Mouse (Mus musculus): ENCODE data around the gene Slc12a3. TPM values are rescaled to one million over a fixed set of nuclear protein-coding genes. Genes with fewer than 3 reads are reported as not detected.
"Not testable (repeated sequence)": the region's sequence is repeated elsewhere in the genome, so short reads cannot be mapped to it uniquely, and the experiment has no call there.

Slc12a3 gene
- total RNA-seq, 2 experiments from 2014 or later, result 0.34 TPM; not detected in 1

GRCm38 (mm10) chr8:94392648-94393047, 63.6 kb downstream of the Slc12a3 start:
- ATAC-seq (replicated peaks; ENCODE audit: low FRiP score, poor library complexity, severe bottlenecking), result no peak

- ATAC-seq (replicated peaks; ENCODE audit: low FRiP score, poor library complexity, severe bottlenecking), result no peak
Measured at GRCm38 (mm10) chr8:94395851-94396540, 67.0 kb downstream of the Slc12a3 start.

- ATAC-seq (replicated peaks; ENCODE audit: low FRiP score, poor library complexity, severe bottlenecking), result peak; percentile 75
Measured at GRCm38 (mm10) chr8:94396964-94397657, 68.1 kb downstream of the Slc12a3 start.

DNA sequence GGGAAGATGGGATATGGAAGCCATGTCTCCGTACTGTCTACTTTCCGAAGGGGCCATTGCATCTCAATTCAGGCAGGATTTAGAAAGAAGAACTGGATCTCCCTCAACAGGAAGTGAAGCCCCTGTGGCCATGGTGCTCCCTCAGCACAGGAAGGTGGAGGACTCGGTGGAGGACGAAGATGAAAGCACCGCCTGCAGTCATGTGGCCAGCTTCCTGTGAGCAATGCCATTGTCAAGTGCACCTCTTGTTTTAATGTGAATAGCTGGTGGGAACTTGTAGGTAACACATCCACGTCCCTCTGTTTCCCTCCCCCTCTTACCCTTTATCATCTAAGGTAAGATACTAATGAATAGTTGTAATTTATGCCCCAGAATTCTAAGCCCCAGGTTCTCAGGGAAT, 69.6 kb downstream of the Slc12a3 start:
- ATAC-seq (replicated peaks; ENCODE audit: low FRiP score, poor library complexity, severe bottlenecking), result no peak

GRCm38 (mm10) chr8:94399361-94399953, 70.5 kb downstream of the Slc12a3 start:
- no peak for ATAC-seq (replicated peaks; ENCODE audit: low FRiP score, poor library complexity, severe bottlenecking)

GRCm38 (mm10) chr8:94399957-94400356, 71.0 kb downstream of the Slc12a3 start:
- ATAC-seq (replicated peaks; ENCODE audit: low FRiP score, poor library complexity, severe bottlenecking), result not testable (repeated sequence)

DNA sequence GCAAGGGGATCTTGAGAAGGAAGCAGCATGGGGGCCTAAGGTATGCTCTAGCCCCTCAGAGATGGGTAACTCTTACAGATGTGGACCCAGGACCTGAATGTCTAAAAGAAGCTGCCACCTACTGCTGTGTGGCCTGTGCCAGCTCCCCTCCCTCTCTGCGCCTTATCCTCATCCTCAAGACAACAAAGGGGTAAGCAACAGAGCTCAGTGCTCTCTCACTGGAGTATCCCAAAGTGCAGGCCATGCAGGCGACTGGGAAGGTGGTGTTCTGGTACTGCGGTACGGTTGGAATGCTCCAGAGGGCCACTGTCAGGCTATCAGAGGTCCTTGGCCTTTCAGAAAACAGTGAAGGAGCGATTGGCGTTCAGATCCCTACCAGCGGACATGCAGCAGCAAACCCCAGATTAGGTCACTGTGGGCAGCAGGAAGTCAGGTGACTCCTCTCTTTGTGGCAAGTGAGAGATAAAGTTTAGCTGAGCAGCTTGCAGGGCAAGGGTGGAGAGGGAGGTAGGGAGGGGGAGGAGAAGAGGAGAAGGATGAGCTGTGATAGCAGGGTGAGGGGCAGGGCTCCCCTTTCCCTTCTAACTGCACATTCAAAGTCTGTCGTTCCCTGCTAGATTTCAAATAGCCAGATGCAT, 79.6 kb downstream of the Slc12a3 start:
- ATAC-seq (replicated peaks; ENCODE audit: low FRiP score, poor library complexity, severe bottlenecking), result 0 out of 2 replicates have a peak, but pooled peaks have one; percentile 14

GRCm38 (mm10) chr8:94409523-94409922, 80.5 kb downstream of the Slc12a3 start:
- no peak for ATAC-seq (replicated peaks; ENCODE audit: low FRiP score, poor library complexity, severe bottlenecking)

DNA sequence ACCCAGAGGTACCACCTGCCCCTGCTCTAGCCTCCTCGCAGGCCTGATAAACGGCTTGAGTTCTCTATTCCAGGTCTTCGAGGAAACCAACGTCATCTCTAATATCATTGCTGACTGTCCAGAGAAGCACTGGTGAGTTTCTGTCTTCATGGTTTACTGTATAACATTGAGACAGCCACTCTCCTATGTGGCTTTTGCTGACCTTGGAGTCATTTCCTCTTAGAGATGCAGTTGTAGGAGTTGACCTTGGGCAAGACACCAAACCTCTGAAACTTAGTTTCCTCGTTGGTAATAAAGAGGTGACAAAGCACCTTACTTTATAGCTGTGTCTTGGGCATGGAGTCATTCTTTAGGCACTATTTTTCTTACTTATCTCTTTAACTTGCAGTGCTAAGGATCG, 83.5 kb downstream of the Slc12a3 start:
- no peak for ATAC-seq (replicated peaks; ENCODE audit: low FRiP score, poor library complexity, severe bottlenecking)

DNA sequence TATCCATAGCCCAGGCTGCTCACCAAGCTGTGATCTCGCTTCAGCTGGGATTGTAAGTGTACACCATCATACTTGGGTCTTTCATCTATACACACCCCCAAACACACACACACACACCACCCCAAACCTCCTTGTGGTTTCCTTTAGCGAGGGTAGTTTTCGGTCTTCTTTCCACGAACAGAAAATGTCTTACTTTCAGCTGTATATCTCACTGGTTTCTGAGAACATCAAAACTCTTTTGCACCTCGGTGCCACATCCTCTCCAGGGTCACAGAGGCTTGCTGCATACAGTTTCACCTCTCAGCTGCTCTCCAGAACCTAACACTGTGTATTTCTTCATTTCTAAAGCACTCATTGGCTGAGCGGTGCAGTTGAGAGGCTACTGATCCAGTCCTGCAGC, 84.5 kb downstream of the Slc12a3 start:
- no peak for ATAC-seq (replicated peaks; ENCODE audit: low FRiP score, poor library complexity, severe bottlenecking)

GRCm38 (mm10) chr8:94415218-94415617, 86.2 kb downstream of the Slc12a3 start:
- no peak for ATAC-seq (replicated peaks; ENCODE audit: low FRiP score, poor library complexity, severe bottlenecking)

Other genes starting within 250 kb of the Slc12a3 start
- gene Bbs2, start 230.3 kb upstream of the Slc12a3 start, total RNA-seq (2015; ENCODE audit: low replicate concordance), result 0.58 and 4.4 TPM in 2 replicates
- gene Bbs2, start 230.3 kb upstream of the Slc12a3 start, total RNA-seq (2017; ENCODE audit: low replicate concordance), result 2.2 and 9.0 TPM in 2 replicates
- gene Mt4, start 192.0 kb upstream of the Slc12a3 start, total RNA-seq (2015; ENCODE audit: low replicate concordance), result not detected in 2 replicates
- not detected in 2 replicates for gene Mt4, start 192.0 kb upstream of the Slc12a3 start, total RNA-seq (2017; ENCODE audit: low replicate concordance)
- not detected in 2 replicates for gene Mt3, start 176.6 kb upstream of the Slc12a3 start, total RNA-seq (2015; ENCODE audit: low replicate concordance)
- not detected in 2 replicates for gene Mt3, start 176.6 kb upstream of the Slc12a3 start, total RNA-seq (2017; ENCODE audit: low replicate concordance)
- 17.7 and 46.2 TPM in 2 replicates for gene Mt2, start 156.5 kb upstream of the Slc12a3 start, total RNA-seq (2015; ENCODE audit: low replicate concordance)
- gene Mt2, start 156.5 kb upstream of the Slc12a3 start, total RNA-seq (2017; ENCODE audit: low replicate concordance), result 11.3 and 34.4 TPM in 2 replicates
- gene Mt1, start 150.1 kb upstream of the Slc12a3 start, total RNA-seq (2015; ENCODE audit: low replicate concordance), result 59.6 and 67.9 TPM in 2 replicates
- 13.0 and 63.6 TPM in 2 replicates for gene Mt1, start 150.1 kb upstream of the Slc12a3 start, total RNA-seq (2017; ENCODE audit: low replicate concordance)
- 6.5 and 6.9 TPM in 2 replicates for gene Nup93, start 114.6 kb upstream of the Slc12a3 start, total RNA-seq (2015; ENCODE audit: low replicate concordance)
- 8.6 and 11.0 TPM in 2 replicates for gene Nup93, start 114.6 kb upstream of the Slc12a3 start, total RNA-seq (2017; ENCODE audit: low replicate concordance)
- gene Herpud1, start 57.2 kb downstream of the Slc12a3 start, total RNA-seq (2015; ENCODE audit: low replicate concordance), result 52.1 and 56.6 TPM in 2 replicates
- gene Herpud1, start 57.2 kb downstream of the Slc12a3 start, total RNA-seq (2017; ENCODE audit: low replicate concordance), result 60.9 and 70.5 TPM in 2 replicates
- 0.77 and 1.7 TPM in 2 replicates for gene Nlrc5, start 105.2 kb downstream of the Slc12a3 start, total RNA-seq (2015; ENCODE audit: low replicate concordance)
- gene Nlrc5, start 105.2 kb downstream of the Slc12a3 start, total RNA-seq (2017; ENCODE audit: low replicate concordance), result 3.9 and 10.7 TPM in 2 replicates
- 39.0 and 44.9 TPM in 2 replicates for gene Cpne2, start 203.8 kb downstream of the Slc12a3 start, total RNA-seq (2015; ENCODE audit: low replicate concordance)
- gene Cpne2, start 203.8 kb downstream of the Slc12a3 start, total RNA-seq (2017; ENCODE audit: low replicate concordance), result 16.8 and 30.0 TPM in 2 replicates

All from erythroblast, adult 5-6 weeks (primary cell).